Mouse (Mus musculus): Measurements from ENCODE around the gene Triobp.
"Not testable (repeated sequence)": the region's sequence is repeated elsewhere in the genome, so short reads cannot be mapped to it uniquely, and the experiment has no call there.

The Triobp gene

GRCm38 (mm10) chr15:79000357-79000791 is 52.9 kb downstream of the Triobp start:
- no peak for DNase-seq (ENCODE audit: low spot score)

GRCm38 (mm10) chr15:79001559-79001958 is 54.0 kb downstream of the Triobp start:
- no peak for DNase-seq (ENCODE audit: low spot score)

GRCm38 (mm10) chr15:79002036-79002435 is 54.5 kb downstream of the Triobp start:
- peak; percentile 62 for DNase-seq (ENCODE audit: low spot score)

DNA sequence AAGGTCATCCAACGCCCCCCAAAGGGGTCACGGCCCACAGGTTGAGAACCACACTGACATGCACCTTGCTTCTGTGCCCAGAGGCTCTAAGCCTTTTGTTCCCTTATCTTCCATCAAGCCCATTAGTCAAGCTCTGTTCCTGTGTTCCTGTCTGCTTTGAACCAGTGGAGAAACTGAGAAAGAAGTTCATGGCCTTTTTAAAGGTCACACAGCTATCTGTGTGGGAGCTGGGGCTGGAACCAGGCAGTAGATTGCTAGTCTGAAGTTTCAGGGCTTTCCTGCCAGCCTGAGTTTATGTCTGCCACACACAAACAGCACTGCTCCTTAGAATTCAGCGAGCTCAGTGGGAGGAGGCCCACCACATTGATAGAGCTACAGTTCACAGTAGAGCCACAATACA is 55.6 kb downstream of the Triobp start:
- no peak for DNase-seq (ENCODE audit: low spot score)

DNA sequence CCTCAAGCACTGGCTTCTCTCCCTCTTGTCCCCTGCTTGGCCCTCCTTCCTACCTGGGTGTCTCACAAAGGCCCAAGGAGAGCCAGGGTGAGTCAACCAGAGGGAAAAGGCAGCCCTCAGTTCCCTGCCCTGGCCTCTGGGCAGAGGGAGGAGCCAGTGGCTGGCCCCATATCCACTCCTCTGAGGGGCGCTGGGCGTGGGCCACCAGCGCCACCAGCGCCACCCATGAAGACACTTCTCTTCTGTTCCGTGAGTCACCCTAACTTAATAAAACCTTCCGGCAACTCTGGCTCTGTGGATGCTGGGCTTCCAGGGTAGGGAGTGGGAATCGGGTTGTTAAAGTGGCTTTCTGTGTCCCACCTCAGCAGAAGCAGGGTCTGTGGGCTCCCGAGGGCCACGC is 58.1 kb downstream of the Triobp start:
- DNase-seq (ENCODE audit: low spot score), result no peak

DNA sequence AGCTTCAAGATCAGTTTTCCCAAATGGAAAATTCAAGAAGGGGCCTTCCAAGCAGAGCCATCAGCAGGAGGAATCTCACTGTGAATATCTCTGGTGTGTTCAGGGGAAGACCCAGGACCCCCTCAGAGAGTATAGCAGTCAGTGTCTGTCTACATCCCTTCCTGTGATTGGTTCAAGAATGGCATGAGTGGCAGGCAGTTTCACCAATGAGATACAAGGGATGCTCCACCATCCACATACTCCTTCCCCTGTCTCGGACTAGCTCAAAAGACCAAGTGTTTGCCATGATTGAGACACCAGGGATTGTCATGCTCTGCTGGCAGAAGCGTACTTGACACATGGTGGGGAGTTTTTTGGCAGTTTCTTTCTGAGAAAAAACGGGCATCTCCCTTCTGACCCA is 59.1 kb downstream of the Triobp start:
- no peak for DNase-seq (ENCODE audit: low spot score)

DNA sequence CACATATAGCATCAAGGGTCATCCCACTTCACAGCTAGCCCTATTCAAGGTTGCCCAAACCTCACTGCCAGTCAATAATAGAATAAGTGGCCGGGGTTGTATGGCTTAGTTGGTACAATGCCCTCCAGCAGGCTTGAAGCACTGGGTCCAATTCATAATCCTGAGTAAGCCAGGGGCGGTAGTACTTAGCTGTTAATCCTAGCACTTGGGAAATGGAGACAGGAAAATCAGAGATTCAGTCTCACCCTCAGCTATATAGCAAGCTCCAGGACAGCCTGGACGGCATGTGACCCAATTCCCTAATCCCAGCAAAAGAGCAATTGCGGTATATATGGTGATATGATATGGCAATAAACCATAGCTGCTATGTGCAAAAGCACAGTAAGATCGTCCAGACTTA is 59.5 kb downstream of the Triobp start:
- DNase-seq (ENCODE audit: low spot score), result no peak

DNA sequence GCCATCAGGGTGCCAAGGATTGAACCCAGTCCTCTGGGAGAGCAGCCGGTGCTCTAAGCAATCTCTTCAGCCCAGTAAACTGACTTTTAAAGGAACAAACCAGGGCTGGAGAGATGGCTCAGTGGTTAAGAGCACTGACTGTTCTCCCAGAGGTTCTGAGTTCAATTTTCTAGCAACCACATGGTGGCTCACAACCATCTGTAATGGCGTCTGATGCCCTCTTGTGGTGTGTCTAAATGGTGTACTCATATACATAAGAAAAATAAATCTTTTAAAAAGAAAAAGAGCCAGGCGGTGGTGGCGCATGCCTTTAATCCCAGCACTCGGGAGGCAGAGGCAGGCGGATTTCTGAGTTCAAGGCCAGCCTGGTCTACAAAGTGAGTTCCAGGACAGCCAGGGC is 60.3 kb downstream of the Triobp start:
- not testable (repeated sequence) for DNase-seq (ENCODE audit: low spot score)

GRCm38 (mm10) chr15:79009734-79010133 is 62.2 kb downstream of the Triobp start:
- no peak for DNase-seq (ENCODE audit: low spot score)

- no peak for DNase-seq (ENCODE audit: low spot score)
Observed at GRCm38 (mm10) chr15:79011550-79011949, 64.0 kb downstream of the Triobp start.

GRCm38 (mm10) chr15:79013382-79013781 is 65.9 kb downstream of the Triobp start:
- no peak for DNase-seq (ENCODE audit: low spot score)

DNA sequence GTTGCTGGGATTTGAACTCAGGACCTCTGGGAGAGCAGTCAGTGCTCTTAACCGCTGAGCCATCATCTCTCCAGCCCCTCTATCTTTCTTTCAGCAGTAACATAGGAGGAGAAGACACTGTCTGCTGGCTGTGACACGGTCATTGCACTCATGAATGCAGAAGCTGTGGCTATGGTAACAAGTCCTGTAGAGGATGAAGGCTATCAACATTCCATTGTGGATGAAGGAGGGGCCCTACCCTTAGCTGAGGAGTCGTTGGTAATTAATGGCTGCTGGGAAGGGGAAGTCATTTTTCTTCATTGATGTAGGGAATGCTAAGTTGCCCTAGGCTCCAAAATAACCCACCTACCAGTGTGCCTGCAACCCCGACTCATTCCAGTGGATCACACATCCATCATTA is 70.7 kb downstream of the Triobp start:
- DNase-seq (ENCODE audit: low spot score), result no peak

DNA sequence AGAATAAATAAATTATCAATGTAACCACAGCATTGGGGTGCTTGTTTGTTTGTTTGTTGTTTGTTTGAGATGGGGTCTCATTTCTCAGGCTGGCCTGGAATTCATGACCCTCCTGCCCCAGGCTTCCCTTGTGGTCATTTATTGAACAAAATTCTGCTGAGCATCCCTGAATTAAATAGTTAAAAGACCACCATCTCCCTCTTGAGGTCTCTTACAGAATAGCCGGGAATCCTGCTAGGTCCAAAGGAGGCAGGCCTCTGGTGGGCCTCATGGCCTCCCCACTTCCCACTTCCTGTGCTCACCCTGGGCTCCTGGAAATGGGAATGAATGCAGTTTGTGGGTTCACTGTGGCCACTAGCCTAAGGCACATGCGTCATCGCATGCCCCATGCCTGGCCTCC is 71.4 kb downstream of the Triobp start:
- no peak for DNase-seq (ENCODE audit: low spot score)

- DNase-seq (ENCODE audit: low spot score), result no peak
Observed at GRCm38 (mm10) chr15:79022671-79023230, 75.2 kb downstream of the Triobp start.

- DNase-seq (ENCODE audit: low spot score), result no peak
Observed at GRCm38 (mm10) chr15:79023366-79023765, 75.8 kb downstream of the Triobp start.

DNA sequence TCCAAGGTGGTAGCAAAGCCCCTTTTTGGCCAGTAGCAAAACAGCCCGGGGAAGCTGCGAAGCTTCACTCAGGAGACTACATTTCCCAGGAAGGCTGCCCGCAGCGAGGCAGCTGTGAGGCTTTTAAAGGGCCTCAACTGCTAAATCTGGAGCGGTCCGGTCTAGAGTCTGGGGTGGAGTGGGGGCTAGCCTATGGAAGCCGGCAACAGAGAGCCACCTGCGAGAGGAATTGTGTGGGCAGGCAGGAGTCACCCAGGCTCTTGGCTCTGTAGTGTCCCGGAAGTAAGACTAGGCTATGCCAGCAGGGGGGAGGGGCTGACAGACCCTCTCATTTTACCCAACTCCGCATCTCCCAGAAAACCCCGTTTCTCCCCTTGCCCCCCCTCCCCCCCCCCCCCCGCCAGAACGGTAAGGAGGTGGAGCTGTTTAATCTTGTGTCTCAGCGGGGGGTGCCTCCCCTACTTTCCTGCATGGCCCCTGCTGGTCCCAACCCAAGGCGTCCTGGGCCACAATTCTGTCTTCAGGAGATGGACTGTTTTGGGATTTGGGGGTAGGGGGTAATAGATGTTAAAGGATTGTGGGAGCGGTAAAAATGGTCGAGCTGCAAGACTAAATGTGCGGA is 78.3 kb downstream of the Triobp start:
- DNase-seq (ENCODE audit: low spot score), result peak; percentile 57

GRCm38 (mm10) chr15:79026511-79027290 is 79.2 kb downstream of the Triobp start:
- peak; percentile 88 for DNase-seq (ENCODE audit: low spot score)

DNA sequence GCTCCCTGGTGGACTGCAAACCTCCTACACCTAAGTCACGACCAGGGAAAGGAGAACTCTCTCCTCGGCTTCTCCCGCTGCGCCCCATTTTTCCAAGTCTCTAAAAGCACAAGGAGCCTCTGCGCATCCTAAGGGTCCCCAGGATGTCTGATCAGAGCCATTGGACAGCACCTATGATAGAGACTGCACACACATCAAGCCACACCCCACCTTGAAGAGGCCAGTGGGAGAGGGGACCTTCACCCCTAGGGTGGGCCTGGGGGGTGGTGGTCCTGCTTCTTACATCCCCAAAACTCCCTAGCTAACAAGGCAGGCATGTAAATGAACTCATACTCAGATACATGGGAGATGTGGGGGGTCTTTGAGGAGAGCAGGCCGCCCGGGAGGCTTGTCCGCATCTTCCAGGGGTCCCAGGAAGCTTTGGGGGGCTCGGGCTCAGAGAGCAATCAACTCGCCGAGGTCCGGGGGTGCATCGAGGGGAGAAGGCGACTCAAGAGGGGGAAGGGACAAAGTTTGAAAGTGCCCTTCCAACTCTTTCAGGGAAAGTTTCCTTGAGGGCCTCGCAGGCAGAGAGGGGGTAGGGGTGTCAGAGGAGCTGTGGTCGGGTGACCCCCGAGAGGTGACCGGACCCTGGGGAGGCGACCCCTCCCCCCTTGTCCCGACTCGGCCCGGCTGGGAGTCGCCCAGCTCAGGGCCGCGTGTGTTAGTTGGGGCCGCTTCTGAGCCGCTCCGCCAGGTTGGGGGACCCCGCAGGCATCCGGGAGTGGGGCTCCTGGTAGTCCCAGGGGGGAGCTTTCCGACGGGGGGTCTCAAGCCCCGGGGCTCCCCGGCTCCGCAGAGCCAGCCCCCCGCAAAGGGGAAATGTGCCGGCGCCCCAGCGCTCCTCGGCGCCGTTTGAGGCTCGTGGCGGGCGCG is 80.0 kb downstream of the Triobp start:
- DNase-seq (ENCODE audit: low spot score), result peak; percentile 81

DNA sequence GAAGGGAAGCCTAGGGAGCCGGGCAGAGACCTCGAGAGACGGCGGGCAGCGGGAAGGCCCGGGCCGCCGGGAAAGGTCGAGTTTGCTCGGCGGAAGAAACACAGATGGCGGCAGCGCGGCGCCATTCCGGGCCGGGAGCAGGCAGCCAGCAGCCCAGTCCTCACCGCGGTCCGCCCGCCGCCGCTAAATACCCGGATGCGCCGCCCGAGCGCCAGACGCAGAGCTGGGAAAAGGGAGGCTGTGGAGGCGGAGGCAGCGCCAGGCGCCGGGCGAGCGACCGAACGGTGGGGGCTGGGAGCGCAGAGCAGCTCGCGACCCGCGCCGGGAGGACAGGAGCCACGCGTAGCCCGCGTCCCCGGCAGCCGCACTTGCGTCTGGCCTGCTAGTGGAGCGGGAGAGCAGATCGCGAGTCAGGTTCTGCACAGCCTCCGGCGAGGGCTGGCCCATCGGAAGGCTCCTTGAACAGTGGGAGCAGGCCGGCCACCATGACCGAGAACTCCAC is 80.8 kb downstream of the Triobp start, which contains the start of gene H1f0:
Gene H1f0 (plus strand): TSS at position 214 of the 502 bp plus-strand sequence.
- peak; percentile 97 for DNase-seq (ENCODE audit: low spot score)

DNA sequence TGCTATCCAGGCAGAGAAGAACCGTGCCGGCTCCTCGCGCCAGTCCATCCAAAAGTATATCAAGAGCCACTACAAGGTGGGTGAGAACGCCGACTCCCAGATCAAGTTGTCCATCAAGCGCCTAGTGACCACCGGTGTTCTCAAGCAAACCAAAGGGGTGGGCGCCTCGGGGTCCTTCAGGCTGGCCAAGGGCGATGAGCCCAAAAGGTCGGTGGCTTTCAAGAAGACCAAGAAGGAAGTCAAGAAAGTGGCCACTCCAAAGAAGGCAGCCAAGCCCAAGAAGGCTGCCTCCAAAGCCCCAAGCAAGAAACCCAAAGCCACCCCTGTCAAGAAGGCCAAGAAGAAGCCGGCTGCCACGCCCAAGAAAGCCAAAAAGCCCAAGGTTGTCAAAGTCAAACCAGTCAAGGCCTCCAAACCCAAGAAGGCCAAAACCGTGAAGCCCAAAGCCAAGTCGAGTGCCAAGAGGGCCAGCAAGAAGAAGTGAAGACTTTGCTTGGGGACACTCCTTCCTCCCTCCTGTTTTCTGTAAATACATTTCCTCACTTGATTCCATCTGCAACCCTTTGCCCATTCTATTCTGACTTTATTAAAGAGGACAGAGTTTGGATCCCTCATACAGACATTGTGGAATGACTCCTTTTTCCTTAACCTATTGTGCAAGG is 81.4 kb downstream of the Triobp start:
- no peak for DNase-seq (ENCODE audit: low spot score)

- DNase-seq (ENCODE audit: low spot score), result no peak
Observed at GRCm38 (mm10) chr15:79029519-79030241, 82.2 kb downstream of the Triobp start.
